Mouse (Mus musculus) limb, embryonic 14.5 days (tissue): ENCODE measurements around the gene Cox7a2l. TPM values are rescaled to one million over a fixed set of nuclear protein-coding genes. Genes with fewer than 3 reads are reported as not detected.

Experiments
- ATAC-seq: fragments of 200-750 bp; cut with Nextera tagmentation; 2 replicates; pipeline ENCODE4 v1.8.0; 2017; ENCODE audit warnings: low read depth, moderate number of reproducible peaks, moderate TSS enrichment; ENCODE audit not compliant: low FRiP score
- DNase-seq: peaks from one replicate; pipeline ENCODE4 v3.0.0-alpha.2; 2015; ENCODE audit warnings: low spot score
- H3K27ac ChIP-seq: fragments of 300-500 bp; sonication (generic); replicated peaks from 2 replicates; pipeline ENCODE4 v1.5.1; 2014; ENCODE audit warnings: low read depth, mild to moderate bottlenecking, low read length, moderate library complexity, mixed read lengths
- H3K27me3 ChIP-seq: fragments of 300-500 bp; sonication (generic); 2 replicates; pipeline ENCODE4 v1.6.1; 2014; ENCODE audit warnings: low read length, mixed read lengths; ENCODE audit not compliant: control insufficient read depth, insufficient read depth
- H3K36me3 ChIP-seq: fragments of 300-500 bp; sonication (generic); 2 replicates; pipeline ENCODE4 v1.6.1; 2014; ENCODE audit warnings: mild to moderate bottlenecking, low read length, moderate library complexity, mixed read lengths; ENCODE audit not compliant: control insufficient read depth, insufficient read depth
- H3K4me1 ChIP-seq: fragments of 300-500 bp; sonication (generic); 2 replicates; pipeline ENCODE4 v1.6.1; 2014; ENCODE audit warnings: antibody characterized with exemption, low read length, mixed read lengths; ENCODE audit not compliant: control insufficient read depth, insufficient read depth
- H3K4me2 ChIP-seq: fragments of 300-500 bp; sonication (generic); replicated peaks from 2 replicates; pipeline ENCODE4 v1.6.1; 2014; ENCODE audit warnings: low read depth, mild to moderate bottlenecking, low read length, moderate library complexity; ENCODE audit not compliant: severe bottlenecking
- H3K4me3 ChIP-seq: fragments of 300-500 bp; sonication (generic); replicated peaks from 2 replicates; pipeline ENCODE4 v1.5.1; 2014; ENCODE audit warnings: low read length
- H3K9ac ChIP-seq: fragments of 300-500 bp; sonication (generic); 2 replicates; pipeline ENCODE4 v1.6.1; 2014; ENCODE audit warnings: mild to moderate bottlenecking, low read depth, low read length, moderate library complexity; ENCODE audit not compliant: severe bottlenecking
- H3K9me3 ChIP-seq: fragments of 300-500 bp; sonication (generic); 2 replicates; pipeline ENCODE4 v1.6.1; 2016; ENCODE audit warnings: low read length; ENCODE audit not compliant: control insufficient read depth
- POLR2A ChIP-seq: fragments of 200-500 bp; IDR thresholded peaks from 2 replicates; pipeline ENCODE4 v1.8.0; 2012; ENCODE audit warnings: inconsistent platforms, mild to moderate bottlenecking, moderate library complexity, borderline replicate concordance; ENCODE audit not compliant: insufficient read depth, insufficient read length; ENCODE audit errors: extremely low read depth
- WGBS: fragments of 180-500 bp; shearing (Covaris S2); extraction: QIAGEN DNeasy Blood & Tissue Kit; methylation state at CpG from one replicate; pipeline ENCODE4 v1.1.7; 2014; 5-methylcytosine and 5-hydroxymethylcytosine counted together
- polyA plus RNA-seq, 2 experiments: library from polyadenylated mRNA; depleted of rRNA in 1 of 2; stranded (reverse) in 1 of 2; unstranded in 1 of 2; fragments of >200 nt; fragmentation: Nextera tagmentation in 1 of 2; extraction: Ambion mirVana in 1 of 2; gene quantifications; 2 replicates each; pipeline versions ENCODE4 v1.2.1 to v1.2.3; 2012 to 2014

The Cox7a2l gene
- polyA plus RNA-seq, 2 experiments: 185 to 195 TPM

DNA sequence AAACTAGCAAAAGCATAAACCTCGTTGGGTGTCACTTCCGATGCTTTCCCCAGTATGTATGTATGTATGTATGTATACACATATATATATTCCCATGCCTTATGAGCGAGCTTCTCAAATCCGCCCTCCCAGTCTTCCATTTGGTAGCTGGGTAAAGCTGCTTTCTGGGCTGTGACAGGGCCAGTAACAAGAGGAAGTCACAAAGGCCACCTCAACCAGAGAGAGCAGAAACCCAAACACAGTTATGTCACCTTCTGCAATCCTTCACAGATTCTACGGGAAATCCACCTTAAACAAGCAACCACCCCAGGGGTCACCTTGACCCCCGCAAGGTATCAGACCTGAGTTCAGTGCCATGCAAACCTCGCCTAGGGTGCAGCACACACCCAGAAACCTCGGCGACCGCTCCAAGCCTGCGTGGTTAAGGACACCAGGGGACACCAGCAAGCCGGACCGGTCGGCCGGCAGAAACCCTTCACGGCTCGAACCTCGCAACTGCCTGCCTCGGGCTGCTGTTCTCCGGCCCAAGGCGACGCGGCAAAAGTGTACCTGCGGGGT is 3.4 kb downstream of the Cox7a2l start:
- DNase-seq (no peak), ATAC-seq (peak; percentile 48)
- peaks cover 11% of the 10 kb centered on the region for H3K4me1 ChIP-seq
- H3K27me3 ChIP-seq: no peaks in the 10 kb centered on the region
- H3K4me3 ChIP-seq: peak overlapping the region; percentile 73
- peak overlapping the region; percentile 89 for H3K9ac ChIP-seq
- TF ChIP-seq POLR2A: no peak
- no peaks in the 10 kb centered on the region for H3K9me3 ChIP-seq
- peak overlapping the region; percentile 88 for H3K4me2 ChIP-seq
- H3K27ac ChIP-seq: peak overlapping the region; percentile 78; the same call in 1 of the 2 replicates
- H3K36me3 ChIP-seq: no peaks in the 10 kb centered on the region
- 1% methylated on average over 24 of the region's 24 CpGs for WGBS

- H3K27ac ChIP-seq: no peak overlapping the region
- H3K9me3 ChIP-seq: no peaks in the 10 kb centered on the region
- H3K36me3 ChIP-seq: no peaks in the 10 kb centered on the region
- no peak overlapping the region for H3K4me3 ChIP-seq
- H3K9ac ChIP-seq: no peak overlapping the region
- H3K27me3 ChIP-seq: no peaks in the 10 kb centered on the region
- TF ChIP-seq POLR2A: no peak
- H3K4me1 ChIP-seq: peaks cover 11% of the 10 kb centered on the region
- H3K4me2 ChIP-seq: no peak overlapping the region
- DNase-seq (no peak), ATAC-seq (no peak)
- WGBS: 80% methylated on average over 3 of the region's 3 CpGs
These were observed 5.0 kb downstream of the Cox7a2l start for GRCm38 (mm10) chr17:83512130-83512529.

GRCm38 (mm10) chr17:83503693-83504092 is 13.4 kb downstream of the Cox7a2l start:
- Histone ChIP-seq H3K27ac (no peak overlapping the region), H3K4me1 (no peaks in the 10 kb centered on the region), H3K4me3 (no peak overlapping the region), H3K36me3 (peaks cover 43% of the 10 kb centered on the region), H3K27me3 (no peaks in the 10 kb centered on the region), H3K9ac (no peak overlapping the region), H3K4me2 (no peak overlapping the region), H3K9me3 (no peaks in the 10 kb centered on the region)
- no peak for TF ChIP-seq POLR2A
- DNase-seq (no peak), ATAC-seq (no peak)
- 81% methylated on average over 2 of the region's 2 CpGs for WGBS

DNA sequence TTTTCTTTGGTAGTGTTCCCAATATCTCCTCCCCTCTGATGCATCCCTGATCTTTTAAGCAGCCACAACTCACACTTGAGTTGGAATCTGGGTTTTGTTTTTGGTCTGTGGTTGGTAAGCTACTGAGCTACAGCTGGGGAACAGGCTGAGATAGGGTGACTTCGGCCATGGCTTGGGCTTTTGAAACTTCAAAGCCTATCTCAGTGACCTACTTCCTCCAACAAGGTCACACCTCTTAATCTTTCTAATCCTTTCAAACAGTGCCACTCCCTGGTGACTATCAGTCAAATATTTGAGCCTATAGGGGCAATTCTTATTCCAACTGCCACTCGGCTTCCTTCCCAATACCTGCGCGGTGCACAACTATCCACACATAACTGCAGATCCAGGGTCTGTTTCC is 17.4 kb downstream of the Cox7a2l start:
- peaks cover 52% of the 10 kb centered on the region for H3K36me3 ChIP-seq
- 95% methylated on average over 4 of the region's 4 CpGs for WGBS
- no peak overlapping the region for H3K4me2 ChIP-seq
- no peaks in the 10 kb centered on the region for H3K4me1 ChIP-seq
- TF ChIP-seq POLR2A: no peak
- H3K27me3 ChIP-seq: no peaks in the 10 kb centered on the region
- DNase-seq (no peak), ATAC-seq (no peak)
- no peaks in the 10 kb centered on the region for H3K9me3 ChIP-seq
- H3K9ac ChIP-seq: no peak overlapping the region
- H3K27ac ChIP-seq: no peak overlapping the region
- H3K4me3 ChIP-seq: no peak overlapping the region

DNA sequence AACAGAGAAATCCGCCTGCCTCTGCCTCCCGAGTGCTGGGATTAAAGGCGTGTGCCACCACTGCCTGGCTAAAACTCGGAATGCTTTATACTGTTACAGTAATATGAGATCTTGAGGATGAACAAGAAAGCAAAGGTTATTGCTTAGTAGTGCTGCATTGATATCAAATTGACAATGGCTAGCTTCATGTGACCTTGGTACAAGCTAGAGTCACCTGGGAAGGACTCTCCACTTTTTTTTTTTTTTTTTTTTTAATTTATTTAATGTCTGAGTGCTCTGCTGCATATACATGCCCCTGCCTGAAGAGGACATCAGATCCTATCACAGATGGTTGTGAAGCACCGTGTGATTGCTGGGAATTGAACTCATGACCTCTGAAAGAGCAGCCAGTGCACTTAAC is 18.2 kb downstream of the Cox7a2l start:
- no peaks in the 10 kb centered on the region for H3K9me3 ChIP-seq
- peaks cover 52% of the 10 kb centered on the region for H3K36me3 ChIP-seq
- TF ChIP-seq POLR2A: no peak
- WGBS: 93% methylated on average over 5 of the region's 5 CpGs
- H3K9ac ChIP-seq: no peak overlapping the region
- no peaks in the 10 kb centered on the region for H3K4me1 ChIP-seq
- H3K27ac ChIP-seq: no peak overlapping the region
- DNase-seq (no peak), ATAC-seq (no peak)
- no peak overlapping the region for H3K4me2 ChIP-seq
- no peaks in the 10 kb centered on the region for H3K27me3 ChIP-seq
- H3K4me3 ChIP-seq: no peak overlapping the region

DNA sequence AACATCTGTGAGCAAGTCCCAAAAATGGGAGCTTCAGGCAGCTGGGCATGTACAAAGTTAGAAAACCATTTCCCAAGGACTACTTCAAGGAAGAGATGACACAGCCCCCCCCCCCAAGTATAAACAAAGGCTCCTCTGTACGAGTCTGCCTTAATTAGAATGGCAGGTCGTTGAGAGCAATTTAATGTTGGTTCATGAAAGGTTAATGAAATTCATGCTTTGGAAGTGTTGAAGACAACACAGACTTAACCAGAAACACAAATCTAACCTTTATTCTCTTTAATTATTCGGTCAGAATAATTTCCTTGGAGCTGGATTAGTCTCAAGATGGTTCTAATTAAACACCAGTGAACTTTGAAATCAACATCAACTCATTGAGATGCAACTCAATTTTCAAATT is 29.4 kb downstream of the Cox7a2l start:
- no peak for TF ChIP-seq POLR2A
- no peaks in the 10 kb centered on the region for H3K4me1 ChIP-seq
- no peaks in the 10 kb centered on the region for H3K27me3 ChIP-seq
- H3K9me3 ChIP-seq: no peaks in the 10 kb centered on the region
- H3K27ac ChIP-seq: no peak overlapping the region
- ATAC-seq (no peak), DNase-seq (no peak)
- WGBS: 37% methylated on average over 3 of the region's 3 CpGs
- no peak overlapping the region for H3K4me2 ChIP-seq
- no peaks in the 10 kb centered on the region for H3K36me3 ChIP-seq
- no peak overlapping the region for H3K9ac ChIP-seq
- no peak overlapping the region for H3K4me3 ChIP-seq
